Mouse (Mus musculus): ENCODE data around the gene Gmds.
A peak's percentile ranks its signal among the peaks of the same experiment; 100 is the strongest.

Gene Gmds

DNA sequence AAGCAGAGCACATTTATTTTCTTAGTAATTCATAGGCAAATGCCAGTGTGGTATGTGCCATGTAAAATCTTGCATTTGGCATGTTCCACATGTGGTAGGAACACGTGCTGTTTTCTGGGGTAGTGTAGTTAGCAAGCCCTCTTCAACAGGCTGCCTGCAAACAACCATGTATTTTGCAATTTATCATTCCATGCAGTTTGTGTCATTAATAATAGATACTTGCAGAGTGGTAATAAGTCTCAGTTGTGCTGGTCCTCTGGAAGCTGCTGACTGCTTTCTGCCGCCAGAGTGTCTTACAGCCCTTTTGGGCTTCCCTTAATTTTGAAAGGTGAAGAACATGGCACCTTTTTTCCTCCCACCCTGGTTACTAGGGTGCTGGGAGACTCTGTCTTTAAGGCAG, 525.8 kb downstream of the Gmds start:
- DNase-seq (ENCODE audit: extremely low spot score): no peak

DNA sequence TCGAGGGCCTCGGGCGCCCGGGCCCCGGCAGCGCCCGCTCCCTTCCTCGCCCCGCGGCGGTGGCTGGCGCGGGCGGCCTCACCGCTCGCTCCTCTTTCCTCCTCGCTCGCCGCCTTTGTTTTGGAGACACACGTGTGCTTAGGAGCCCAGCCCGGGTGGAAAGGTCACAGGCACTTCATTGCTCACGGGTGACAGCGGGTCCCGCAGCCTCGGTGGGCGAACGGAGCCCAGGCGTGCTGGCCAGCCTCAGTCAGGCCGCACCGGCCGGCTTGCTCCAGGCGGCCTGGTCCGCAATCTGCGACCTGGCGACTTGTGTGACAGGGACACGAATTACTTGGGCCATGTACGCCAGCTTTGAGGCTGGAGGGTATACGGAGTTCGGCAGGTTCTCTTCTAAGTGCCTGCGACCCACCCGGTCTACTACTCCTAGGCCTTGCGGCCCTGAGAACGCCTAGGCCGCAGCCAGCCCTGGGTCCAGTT, 527.0 kb downstream of the Gmds start:
- no peak for DNase-seq (ENCODE audit: extremely low spot score)

DNA sequence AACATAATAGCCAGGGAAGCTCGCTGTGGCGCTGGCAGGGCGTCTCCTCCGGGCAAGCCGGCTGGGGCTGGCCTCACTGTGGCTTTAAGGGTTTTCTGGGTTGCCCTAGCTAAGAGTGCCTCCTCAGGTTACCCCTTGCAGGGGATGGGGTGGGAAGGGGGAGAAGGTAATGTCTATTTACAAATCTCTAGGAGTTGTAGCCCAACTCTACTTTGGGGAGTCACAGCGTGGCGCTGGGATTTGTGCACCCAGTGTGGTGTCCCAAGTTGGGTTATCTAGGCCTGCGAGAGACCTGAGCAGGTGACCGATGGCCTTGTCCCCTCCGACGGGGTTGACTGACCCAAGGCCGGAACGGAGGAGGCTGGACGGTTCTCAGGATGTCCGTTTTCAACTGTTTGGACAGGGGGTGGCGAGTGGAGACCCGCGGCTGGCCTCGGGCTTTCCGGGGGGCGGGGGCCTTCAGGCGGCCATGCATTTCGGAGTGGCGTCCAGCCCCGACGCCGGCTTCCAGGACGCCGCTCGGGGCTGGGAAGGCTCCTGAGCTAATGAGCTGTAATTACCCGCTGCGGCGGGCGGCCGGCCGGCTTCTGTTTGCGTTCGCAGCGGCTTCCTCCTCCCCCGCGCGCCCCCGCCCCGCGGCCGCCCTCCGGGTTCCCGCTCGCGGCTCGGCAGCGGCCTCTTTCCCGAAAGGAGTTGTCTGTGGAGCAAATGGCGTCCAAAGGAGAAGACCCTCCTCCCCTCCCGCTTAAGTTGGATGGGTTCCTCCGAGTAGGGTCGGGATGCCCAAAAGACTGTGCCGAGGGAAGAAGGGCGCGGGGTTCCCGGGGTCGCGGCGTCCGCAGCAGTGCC, 527.6 kb downstream of the Gmds start:
- DNase-seq (ENCODE audit: extremely low spot score): no peak

DNA sequence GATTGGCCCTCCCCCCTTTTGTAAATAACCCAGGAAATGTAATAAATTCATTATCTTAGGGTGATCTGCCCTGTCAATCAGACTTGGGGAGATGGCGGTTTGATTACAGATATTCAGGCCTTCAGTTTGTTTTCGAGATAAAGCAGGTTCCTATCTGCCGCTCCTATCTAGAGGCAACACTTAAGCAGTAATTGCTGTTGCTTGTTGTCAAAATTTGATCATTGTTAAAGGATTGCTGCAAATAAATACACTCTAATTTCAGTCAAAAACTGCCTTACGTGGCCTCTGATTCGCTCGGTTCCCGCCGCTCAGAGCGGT, 528.2 kb downstream of the Gmds start:
- DNase-seq (ENCODE audit: extremely low spot score): no peak

DNA sequence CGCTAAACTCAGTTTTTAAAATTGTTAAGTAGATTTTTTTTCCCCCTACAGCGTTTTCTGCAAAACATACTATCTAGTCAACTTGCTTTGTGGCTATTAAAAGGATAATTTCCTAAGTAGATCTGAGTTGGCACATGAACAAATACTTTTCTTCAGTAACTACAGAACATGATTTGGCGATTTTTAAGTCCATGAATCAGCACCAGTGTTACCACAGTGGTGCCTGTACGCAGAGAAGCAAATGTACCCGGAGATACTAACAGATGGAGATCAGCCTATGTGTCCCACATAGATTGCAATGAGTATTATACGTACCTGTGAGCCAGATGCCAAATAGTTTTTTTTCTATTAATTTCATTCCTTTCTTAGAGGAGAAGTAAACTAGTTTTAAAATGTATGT, 528.8 kb downstream of the Gmds start:
- no peak for DNase-seq (ENCODE audit: extremely low spot score)

DNA sequence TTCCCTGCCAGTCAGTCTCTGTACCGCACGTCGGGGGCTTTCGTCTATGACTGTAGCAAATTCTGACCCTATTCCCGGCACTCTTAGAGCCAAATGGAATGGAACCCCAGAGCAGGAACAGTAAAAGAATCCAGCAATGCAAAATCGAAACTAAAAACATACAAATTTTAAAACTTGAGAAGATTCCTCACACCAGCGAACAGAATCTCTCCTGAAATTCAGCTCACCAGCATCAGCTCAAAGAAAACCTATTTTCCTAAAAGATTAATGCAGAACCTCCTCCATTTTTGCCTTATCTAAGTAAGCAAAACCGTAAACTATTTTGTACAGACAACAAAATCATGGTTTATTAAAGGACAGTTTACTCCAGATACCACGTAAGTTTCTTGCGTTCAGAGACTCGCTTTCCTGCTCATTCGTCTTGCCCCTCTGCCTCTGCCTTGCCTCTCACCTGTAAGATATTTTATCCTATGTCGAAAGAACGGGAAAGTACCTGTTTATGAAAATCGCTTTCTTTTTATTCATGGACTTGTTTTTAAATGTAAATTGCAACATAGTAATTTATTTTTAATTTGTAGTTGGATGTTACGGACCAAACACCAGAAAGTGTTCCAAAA, 529.6 kb downstream of the Gmds start:
- no peak for DNase-seq (ENCODE audit: extremely low spot score)

DNA sequence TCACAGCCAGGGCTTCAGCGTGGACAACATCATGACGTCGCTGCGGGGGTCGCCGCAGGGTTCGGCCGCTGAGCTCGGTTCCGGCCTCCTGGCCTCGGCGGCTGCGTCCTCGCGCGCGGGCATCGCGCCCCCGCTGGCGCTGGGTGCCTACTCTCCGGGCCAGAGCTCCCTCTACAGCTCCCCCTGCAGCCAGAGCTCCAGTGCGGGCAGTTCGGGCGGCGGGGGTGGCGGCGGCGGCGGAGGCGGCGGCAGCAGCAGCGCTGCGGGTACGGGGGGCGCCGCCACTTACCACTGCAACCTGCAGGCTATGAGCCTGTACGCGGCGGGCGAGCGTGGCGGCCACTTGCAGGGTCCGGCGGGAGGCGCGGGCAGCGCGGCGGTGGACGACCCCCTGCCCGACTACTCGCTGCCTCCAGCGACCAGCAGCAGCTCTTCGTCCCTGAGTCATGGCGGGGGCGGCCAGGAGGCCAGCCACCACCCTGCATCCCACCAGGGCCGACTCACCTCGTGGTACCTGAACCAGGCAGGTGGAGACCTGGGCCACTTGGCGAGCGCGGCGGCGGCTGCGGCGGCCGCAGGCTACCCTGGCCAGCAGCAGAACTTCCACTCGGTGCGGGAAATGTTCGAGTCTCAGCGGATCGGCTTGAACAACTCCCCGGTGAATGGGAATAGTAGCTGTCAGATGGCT, 530.3 kb downstream of the Gmds start:
- DNase-seq (ENCODE audit: extremely low spot score): no peak

DNA sequence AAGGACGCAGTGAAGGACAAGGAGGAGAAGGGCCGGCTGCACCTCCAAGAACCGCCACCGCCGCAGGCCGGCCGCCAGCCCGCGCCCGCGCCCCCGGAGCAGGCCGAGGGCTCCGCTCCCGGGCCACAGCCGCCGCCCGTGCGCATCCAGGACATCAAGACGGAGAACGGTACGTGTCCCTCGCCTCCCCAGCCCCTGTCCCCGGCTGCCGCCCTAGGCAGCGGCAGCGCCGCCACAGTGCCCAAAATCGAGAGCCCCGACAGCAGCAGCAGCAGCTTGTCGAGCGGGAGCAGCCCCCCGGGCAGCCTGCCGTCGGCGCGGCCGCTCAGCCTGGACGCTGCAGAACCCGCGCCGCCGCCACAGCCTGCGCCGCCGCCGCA, 530.8 kb downstream of the Gmds start:
- no peak for DNase-seq (ENCODE audit: extremely low spot score)

DNA sequence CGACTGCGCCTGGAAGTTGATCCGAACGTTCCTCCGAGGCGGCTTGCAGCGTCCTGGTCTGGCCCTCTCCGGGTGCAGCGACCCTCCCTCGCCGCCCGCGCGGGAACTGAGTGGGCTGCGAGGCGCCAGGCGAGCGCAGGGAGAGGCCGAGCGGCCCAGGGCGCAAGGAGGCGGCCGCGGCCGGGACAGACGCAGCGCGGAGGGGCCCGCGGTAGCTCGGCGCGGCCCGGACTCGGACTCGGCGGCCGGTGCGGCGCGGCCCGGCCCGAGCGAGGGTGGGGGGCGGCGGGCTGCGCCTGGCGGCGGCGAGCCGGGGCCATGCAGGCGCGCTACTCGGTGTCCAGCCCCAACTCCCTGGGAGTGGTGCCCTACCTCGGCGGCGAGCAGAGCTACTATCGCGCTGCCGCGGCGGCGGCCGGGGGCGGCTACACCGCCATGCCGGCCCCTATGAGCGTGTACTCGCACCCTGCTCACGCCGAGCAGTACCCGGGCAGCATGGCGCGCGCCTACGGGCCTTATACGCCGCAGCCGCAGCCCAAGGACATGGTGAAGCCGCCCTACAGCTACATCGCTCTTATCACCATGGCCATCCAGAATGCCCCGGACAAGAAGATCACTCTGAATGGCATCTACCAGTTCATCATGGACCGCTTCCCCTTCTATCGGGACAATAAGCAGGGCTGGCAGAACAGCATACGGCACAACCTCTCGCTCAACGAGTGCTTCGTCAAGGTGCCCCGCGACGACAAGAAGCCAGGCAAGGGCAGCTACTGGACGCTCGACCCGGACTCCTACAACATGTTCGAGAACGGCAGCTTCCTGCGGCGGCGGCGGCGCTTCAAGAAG, 531.4 kb downstream of the Gmds start:
- DNase-seq (ENCODE audit: extremely low spot score): no peak

DNA sequence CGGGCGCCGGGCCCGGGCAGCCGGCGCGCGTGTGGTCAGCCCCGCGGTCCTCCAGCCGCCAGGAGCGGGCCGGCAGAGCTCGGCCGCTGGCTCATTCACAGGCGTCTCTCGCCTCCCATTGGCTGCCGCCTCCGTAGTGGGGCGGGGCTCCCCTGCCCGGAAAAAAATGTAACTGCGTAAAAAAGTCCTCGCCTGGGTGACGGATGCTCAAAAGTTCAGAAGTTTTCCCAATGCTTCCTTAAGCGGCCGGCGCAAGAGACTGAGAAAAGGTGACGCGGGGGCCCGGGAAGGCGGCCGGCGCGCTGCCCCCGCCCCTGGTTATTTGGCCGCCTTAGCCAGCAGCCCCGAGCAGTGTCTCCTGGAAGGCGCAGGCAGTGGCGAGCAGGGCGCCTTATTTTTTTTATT, 532.1 kb downstream of the Gmds start, which contains the start of gene Foxc1:
Gene Foxc1, plus strand, starts transcription at position 206 of the 405 bp plus-strand sequence.
- peak; percentile 91 for DNase-seq (ENCODE audit: extremely low spot score)

DNA sequence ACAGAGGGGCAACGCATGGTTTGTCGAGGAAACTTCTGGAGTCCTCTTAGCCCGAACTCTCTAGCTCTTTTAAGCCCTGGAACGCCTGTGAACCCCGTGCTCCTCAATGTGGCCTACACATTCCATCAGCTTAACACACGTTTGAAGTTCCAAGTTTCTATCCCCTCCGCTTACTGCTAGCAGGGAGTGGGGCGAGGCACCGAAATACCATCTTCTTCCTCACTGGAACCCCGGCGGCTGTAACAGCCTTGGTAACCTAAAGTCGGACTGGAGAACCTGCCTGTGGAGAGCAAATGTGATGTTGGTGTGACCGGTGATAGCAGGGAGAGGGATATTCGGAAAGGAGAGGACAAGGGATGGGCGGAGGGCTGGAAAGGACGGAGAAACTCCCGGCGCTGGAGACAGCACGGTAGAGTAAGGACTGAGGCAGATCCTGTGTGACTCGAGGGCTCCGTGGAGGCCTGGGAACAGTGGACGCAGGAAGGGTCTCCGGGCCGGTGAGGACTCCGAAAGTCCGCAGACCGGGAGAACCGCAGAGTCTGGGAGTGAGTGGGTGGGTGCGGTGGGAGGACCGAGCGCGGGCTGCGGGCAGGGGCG, 532.6 kb downstream of the Gmds start:
- no peak for DNase-seq (ENCODE audit: extremely low spot score)

DNA sequence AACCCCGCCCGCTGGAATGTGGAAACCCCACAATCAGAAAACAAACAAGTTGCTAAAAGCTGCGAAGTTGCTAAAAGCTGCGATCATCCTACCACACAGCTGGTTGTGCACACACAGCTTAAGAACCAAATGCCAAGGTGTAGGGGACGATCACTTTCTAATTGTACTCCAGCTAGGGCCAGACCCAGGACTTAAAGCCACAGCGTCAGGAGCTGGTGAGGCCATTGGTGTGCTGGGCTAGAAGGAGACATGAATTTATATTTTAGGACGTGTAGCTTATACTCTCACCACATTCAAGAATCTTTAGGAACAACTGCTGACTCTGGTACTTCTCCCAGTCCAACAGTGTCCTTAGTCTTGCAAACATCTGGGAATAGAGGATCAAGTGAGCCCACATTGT, 534.0 kb downstream of the Gmds start:
- DNase-seq (ENCODE audit: extremely low spot score): no peak

DNA sequence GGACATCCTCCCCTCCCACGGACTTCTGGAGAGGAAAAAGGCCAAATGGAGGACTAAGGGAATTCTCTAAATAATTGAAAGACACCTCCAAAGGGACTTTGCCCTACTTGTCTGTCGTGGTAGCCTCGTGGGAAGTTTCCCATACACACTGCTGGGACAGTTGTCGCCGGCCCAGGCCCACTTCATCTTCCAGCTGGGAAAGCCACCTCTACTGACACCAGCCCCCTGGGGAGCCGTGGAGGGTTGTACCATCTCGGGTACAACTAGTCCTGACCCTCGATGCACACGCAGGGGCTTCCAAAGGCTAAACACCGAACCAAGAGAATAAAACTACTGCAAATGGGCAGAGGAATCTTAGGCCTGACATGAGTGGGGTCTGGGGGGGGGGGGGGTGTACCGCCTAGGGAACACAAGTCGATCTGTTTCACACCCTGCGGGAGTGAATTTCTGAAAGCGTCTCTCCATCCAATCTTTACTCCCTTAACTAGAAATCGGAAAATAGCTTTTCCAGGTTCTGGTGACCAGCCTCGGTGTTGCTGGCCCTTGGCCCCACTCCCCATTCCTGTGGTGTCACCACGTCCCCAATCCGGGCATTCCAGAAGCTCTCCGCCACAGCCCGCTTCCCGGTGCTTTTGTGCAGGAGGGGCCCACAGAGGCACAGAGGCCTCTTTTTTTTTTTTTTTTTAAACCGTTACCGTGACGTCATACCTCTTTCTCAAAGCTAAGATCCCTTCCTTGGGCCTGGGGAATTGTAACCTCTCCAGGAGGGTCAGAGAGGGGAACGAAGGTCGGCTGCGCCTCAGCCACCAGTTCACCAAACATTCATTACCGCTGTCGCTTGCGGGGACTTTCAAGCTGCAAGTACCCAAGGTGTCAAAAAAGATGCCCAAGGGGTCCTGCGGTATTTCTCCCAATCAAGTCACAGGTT, 535.1 kb downstream of the Gmds start:
- DNase-seq (ENCODE audit: extremely low spot score): no peak

DNA sequence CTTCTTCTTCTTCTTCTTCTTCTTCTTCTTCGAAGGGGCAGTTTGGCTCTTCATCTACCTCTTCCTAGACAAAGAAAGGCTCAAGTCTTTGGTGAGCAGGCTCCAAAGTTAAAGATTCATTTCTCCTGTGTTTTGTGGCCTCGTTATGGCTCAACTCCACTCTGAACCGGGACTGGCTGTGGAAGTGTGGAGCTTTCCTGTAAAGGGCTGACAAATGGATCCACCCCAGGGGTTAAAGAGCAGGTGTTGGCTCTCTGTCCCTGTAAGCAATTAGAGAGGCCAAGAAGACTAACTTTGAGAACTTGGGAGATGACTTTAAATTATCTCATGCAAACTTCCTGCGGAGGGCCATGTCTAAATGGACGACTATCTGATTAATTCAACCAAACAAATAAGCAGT, 536.1 kb downstream of the Gmds start:
- no peak for DNase-seq (ENCODE audit: extremely low spot score)

DNA sequence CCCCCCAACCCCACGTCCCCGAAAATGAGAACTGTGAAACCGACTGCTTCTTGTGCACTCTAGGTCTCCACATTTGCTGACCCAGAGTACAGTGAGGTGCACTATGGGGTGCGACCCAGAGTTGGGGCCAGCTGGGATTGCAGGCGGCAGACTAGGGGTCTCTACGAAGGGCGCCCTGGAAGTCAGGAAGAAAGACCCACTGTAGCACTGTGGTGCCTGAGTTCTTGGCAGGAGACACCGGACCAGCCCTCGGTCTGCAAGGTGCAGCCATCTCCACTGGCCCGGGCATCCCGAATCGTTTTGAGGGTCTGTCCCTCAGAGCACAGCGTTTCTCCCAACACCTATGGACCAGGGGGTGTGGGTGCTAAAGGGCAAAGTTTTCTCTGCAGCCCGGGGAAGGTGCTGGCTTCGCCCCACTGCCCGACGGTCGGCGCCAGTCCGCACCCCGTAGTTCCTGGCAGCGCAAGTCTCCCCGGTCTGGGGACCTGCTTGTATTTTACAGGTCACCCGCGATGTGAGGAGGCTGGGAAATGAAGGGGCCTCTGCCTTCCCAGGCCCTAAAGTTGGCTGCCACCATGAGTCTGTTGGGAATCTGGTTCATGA, 536.7 kb downstream of the Gmds start:
- DNase-seq (ENCODE audit: extremely low spot score): no peak

DNA sequence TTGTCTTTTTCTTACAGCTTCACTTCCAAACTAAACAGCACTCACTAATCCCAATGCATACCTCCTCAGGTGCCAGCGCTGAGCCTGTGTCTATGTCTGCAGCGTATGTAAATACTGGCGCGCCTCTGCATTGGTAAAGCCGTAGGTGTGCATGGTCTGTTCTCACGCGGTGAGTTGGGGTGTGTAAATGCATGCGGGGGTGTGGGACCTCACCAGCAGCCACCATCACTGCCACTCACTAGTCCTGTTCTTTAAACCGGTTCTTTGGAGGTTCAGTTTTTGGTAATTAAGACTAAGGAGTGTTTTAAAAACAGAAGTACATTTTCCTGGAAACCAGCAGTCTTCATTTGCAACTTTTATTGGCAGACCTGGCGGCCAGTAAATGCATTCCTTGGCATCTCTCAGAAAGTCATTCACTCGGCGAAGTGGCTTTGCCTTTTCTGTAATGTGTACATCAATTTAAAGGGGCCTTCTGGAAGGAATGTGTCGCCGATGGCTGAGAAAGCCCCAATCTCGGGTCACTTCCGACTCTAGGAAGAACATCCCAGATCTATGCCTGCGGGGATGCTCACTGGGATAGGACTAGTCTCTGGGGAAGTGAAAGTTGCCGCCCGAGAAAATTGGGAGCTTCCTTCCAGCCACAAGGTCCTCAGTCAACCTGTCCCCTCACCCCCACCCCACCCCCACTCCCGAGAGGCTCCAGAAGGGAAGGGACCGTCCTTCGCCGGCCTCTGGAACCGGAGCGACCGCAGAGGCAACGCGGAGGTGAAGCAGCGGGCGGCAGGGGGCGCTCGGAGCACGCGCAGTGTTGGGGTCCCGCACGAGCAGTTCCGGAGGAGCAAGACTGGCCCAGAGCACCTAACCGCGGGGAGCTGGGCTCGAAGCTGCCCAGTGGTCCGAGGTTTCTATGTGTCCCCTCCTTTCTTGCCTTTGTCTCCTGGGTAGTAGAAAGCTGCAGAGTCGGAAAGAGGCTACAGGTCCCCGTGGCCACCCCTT, 537.7 kb downstream of the Gmds start:
- DNase-seq (ENCODE audit: extremely low spot score): peak; percentile 90

DNA sequence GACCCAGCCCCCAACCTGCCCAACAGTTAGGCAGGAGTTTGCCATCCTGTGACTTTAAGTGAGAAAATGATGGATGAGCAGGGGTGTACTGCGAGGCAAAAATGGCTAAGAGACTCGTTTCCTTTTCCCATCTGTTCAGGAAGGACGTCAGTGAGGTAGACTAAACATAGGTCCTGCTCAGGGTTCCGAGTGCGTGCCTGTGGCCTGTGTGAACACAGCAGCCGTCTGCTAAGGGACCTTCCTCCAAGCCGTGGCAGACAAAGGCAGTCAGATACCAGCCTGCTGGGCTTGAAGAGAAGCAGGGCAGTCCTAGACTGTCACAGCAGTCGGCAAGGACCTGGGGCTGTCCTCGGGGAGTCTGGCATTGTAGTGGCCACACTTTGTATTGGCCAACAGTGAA, 540.5 kb downstream of the Gmds start:
- no peak for DNase-seq (ENCODE audit: extremely low spot score)

DNA sequence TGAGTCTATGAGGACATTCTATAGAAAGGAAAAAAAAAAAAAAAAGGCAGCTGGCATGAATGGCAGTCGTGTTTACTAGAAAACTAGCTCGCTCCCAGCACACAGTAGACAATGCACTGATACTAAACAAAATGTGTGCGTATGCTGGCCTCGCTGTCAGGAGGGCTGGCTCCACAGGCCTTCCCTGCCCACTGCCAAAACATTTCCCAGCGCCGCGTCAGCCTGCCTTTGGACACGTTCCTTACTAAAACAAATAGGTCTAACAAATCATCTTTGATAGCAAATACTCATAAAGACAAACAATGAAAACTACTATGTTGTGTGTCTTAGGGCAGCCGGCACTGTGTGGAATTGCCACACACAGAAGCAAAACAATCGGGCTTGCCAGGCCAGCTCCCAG, 541.2 kb downstream of the Gmds start:
- DNase-seq (ENCODE audit: extremely low spot score): no peak

DNA sequence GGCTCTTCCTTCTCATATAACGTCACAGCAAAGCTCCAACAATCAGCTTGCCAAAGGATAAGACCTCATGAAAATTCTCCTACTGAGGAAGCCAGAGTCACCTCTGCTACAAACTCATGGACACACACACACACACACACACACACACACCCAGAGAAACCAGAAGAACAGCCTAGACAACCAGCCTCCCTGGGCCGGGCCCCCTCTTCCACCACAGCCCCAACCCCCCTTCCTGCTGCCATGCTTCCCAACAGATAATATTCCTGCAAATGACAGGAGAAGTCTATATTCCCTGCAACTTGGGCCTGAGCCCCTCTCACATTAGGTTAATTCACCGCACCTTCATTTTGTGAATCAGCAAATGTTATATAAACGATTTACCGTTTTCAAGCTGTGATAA, 545.4 kb downstream of the Gmds start:
- peak; percentile 40 for DNase-seq (ENCODE audit: extremely low spot score)

Data from embryo, embryonic 9.5 days (tissue).